Mouse (Mus musculus): ENCODE data around the gene Cox8a.

Cox8a gene

DNA sequence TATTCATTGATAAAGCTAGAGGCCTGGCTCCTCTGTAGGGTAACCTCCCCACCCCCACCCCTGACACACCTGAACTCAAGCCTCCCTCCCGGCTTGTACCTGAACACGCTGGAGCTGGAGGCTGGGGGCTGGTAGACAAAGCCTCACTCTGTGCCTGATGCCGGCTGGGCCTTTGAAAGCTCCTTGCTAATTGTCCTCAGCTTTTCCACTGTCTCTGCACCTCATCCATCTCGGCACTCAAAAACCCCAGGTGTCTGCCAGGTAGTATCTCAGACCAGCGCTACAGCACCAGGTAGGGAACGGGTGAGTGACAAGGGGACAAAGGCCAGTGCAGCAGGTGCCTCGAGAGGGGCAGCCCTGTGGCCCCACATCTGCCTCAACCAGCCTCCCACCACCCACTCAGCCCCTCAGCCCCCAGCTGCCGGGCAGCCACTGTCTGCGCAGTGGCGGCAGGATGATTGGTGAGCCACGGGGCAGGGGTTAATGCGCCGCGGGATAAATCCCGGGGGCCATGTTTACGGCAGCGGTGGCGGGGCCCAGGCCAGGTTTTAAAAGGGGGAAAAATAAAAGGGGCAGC, 31.6 kb downstream of the Cox8a start:
- no peak for DNase-seq (ENCODE audit: low spot score in 2 of 2)

DNA sequence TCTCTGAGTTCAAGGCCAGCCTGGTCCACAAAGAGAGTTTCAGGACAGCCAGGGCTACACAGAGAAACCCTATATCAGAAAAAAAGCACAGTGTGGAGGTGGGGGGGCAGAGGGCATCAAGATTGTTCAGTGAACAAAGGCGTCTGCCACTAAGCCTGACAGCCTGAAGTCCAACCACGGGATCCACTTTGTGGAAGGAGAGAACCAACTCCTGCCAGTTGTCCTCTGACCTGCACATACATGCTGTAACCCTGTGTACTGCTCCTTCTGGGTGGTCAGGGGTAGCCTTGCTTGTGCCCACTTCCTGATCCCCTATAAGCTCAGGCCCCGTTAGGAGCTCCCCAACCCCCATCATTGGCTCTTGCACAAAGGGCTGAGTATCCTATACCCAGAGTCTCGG, 32.4 kb downstream of the Cox8a start:
- DNase-seq (ENCODE audit: low spot score in 2 of 2): no peak

DNA sequence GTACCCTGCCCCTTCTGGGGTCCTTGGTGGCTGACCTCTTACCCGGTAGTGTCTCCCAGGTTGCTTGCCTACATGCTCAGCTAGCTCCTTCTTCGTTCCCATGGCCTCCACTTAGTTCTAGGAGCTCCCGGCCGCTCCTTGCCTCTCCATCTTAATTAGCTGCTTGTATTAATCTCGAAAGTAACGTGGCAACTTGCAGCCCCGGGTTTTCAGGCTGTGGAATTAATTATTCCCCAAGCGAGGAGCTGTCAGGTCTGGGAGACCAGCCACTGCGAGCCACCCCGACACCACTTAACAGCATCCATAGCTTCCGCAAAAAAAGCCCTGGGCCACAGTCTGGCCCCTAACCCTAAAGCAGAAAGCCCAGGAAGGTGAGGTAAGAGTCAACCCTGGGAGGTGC, 34.0 kb downstream of the Cox8a start:
- DNase-seq (ENCODE audit: low spot score in 2 of 2): no peak

DNA sequence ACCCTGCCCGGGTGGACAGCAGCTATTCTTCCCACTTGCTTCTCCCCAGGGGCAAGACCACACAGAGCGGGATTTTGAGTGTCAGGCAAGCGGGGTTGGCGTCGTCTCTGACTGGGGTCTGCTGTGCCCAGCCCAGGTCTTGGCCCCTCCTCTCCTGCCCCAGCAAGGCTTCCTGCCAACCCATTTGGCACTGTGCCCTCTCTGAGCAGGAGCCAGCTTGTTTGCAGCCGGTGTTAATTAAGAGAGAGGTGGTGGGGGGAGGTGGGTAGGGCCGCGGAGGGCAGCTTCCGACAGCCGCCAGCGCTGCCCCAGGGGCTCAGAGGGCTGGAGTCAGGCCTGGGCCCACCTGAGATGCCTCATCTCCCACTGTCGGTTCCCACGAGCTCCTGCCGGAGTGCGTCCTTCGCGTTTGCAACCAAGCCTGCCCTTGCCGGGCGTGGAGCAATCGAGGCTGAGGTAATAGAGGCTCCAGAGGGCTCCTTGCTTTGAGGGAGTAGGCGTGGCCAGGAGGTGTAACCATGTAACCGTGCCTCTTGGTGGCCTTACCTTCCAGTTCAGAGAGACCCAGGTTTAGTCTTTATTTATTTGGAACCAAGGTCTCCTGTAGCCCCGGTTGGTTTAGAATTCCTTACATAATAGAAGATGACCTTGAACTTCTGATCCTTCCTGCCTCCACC, 35.0 kb downstream of the Cox8a start:
- no peak for DNase-seq (ENCODE audit: low spot score in 2 of 2)

DNA sequence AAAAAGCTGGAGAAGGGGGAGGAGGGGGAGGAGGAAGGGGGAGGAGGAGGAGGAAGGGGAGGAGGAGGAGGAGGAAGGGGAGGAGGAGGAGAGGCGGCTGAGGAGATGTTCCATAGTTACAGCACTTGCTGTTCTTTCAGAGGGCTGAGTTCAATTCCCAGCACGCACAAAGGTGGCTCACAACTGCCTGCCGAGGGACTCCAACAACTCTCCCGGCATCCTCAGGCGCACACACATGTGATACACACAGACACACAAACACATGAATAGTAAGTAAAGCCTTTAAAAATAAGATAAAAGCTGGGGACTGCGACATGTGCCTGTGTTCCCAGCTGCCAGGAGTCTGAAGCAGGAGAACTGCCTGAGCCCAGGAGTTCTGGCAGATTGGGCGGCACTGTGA, 35.9 kb downstream of the Cox8a start:
- no peak for DNase-seq (ENCODE audit: low spot score in 2 of 2)

DNA sequence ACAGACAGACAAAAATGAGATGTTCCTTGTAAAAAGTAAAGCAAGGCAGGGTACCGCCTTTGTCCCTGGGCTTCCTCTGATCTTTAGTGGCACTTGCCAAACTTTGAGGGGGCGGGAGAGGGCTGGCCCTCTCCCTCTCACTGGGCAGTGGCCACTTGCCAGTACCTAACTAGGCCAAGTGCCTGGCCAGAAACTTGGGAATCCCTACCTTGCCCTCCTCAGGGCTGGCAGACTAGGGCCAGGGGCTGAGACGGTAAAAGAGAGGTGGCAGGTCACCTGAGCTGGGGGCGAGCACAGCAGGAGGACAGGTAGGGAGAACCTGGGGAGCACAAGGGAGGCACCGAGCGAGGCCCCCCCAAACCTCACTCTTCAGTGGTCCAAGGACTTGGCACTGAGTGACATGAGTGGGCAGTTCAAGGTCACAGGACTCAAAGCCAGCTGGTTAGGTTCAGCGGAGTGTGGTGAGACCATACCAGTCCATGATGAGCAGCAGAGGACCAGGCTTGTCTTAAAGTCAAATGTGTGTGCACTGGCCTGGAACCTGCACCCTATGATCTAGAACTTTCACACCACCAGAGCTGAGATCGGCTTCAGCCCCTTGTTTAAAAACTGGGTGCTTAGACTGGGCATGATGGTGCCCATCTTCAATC, 36.5 kb downstream of the Cox8a start:
- no peak for DNase-seq (ENCODE audit: low spot score in 2 of 2)

DNA sequence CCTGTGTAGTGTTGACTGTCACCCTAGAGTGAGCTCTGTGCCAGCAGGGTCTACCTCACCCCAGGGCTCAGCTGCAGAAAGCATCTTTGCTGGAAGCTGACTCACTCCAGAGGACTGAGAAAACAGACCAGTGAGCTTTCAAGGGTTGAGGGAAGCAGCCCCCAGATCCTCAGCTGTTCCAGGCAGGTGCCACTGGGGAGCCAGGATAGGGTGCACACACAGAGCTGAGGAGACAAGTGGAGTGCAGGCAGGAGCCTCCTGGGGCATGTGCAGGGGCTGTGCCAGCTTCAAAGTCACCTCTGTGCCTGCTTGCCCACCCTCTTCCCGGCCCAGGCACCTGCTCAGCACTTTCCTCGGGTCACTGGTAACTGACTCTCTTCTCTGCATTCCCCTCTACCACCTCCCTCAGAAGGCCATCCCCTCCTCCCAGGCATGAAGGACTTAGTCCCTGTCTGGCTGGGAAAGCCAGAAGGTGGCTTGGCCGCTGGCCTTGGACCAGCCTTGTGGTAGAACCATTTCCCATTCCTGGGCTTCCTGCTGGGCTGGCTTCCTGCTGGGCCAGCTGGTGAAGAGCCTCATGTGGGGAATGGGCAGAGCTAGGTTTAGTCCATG, 38.5 kb downstream of the Cox8a start:
- DNase-seq (ENCODE audit: low spot score in 2 of 2): no peak

DNA sequence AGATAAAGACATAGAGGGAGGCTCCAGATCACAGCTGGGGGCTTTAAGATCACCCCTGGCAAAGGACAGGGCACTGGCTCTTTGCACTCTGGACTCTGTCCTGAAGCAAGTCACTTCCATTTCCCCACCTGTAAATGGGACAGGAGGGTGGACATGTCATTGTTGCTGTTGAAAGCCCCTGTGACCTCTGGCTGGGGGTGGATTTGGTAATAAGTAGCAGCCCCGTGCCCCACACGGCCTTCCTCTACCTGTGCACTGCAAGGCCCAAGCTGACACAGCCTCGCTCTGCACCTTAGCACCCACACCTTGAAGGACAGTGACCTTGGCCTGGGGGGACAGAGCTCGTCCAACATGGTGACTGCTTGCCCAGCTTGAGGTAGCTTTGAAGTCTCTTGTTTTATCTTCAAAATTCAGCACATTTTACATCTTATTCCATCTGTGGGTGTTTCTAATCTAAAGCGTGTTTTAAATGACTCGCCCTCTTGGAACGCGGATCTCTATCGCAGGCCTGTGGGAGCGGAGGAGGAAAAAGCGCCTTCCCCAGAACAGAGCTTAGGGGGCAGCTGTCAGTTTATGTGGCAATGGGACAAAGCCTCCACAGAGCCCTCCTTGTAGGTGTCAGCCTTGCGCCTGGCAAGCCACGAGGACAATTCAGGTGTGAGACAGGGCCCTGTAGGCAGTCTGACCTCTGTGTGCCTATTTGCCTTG, 39.5 kb downstream of the Cox8a start:
- DNase-seq (ENCODE audit: low spot score in 2 of 2): no peak

DNA sequence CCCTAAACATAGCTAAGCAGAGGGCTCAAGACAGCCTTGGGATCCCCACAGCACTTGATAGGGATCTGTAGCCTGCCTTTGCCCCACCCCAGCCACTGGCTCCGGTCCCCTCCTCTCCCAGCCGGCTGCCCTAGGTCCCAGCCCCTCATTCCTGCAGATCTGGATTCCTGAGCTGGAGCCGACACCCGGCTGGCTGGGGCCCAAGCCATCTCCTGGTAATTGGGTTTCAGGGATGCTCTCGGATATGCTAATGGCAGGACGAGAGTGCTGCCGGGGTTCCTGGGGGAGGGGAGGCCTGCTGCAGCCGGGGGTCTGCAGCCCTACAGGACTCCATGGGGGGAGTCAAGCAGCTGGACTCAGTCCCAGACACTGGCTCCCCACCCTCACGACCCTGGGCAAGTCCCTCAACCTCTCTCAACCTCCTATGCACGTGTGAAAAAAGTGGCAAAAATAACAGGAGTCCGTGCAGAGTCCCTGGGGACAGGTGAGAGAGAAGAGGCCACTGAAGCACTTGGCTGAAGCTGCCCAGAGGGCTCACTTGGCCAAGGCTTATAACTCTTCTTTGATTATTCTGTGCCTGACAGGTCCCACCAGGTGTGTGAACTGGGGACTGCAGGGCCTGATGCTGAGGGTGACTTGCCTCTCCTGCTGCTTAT, 41.2 kb downstream of the Cox8a start:
- no peak for DNase-seq (ENCODE audit: low spot score in 2 of 2)

DNA sequence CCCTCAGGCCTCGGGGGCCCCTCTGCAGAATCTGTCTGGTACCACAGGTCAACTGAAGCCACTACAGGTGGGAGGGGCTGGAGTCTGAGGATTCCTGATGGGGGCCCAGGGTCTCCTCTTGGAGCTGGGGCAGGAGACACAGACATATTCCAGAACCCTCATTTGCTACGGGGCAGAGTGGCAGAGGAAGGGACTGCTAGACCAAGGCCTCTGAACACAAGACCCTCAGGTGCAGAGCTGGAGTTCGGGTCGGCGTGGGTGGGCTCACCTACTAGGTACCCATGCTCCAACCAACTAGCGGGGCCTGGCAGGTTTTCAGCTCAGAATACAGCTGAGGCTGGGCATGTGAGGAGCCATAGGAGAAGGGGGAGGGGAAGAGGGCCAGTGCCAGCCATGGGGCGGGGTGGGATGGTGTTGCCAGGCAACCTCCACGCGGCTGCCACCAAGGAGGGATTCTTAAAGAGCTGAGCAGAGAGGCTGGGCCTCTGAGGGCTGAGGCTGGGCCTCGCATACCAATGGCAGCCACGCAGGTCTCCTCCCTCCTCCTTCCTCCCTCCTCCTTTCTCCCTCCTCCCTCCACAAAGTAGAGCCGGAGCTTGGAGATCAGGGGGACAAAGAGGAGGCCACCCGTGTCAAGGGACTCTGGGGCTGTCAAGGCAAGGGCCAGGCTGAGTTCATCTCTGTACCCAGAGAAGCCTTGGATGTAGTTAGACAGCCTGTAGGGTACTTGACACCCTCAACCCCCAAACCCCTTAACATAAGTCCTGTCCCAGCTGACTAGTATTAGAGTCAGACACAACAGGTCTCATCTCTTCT, 45.2 kb downstream of the Cox8a start:
- no peak for DNase-seq (ENCODE audit: low spot score in 2 of 2)

DNA sequence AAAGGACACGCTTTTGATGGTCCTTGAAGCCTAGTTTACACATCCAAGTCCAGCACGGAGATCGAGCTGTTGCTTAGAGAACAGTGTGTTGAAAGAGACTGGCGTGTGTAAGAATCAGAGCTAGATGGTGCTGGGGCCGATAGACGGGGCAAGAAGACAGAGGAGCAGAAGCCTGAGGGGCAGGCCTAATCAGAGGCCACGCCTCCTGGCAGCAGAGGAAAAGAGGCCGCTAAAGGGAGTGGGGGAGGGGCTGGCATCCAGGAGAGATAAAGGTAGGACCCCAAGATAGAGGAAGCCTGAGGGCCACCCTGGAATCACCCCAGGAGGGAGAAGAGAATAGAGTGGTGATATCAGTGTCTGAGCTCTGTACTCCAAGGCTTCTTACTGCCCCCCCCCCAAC, 46.0 kb downstream of the Cox8a start:
- DNase-seq (ENCODE audit: low spot score in 2 of 2): no peak

DNA sequence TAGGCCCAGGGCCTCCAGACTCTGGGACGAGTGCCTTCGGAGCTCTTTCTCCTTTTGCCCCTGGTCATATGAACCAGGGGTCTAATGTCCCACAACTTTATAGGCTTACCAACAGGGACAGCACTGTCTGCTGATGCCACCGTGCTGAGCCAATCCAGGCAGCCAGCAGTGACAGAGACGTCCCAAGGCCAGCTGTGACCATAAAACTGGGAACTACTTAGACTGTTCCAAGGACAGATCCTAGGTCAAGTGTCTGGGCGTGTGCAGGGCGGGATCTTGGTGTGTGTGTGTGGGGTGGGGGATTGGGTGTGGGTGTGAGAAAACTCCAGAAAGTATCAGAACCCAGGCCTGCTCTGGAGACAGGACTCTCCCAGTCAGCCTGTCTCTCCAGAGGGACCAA, 46.5 kb downstream of the Cox8a start:
- DNase-seq (ENCODE audit: low spot score in 2 of 2): no peak

DNA sequence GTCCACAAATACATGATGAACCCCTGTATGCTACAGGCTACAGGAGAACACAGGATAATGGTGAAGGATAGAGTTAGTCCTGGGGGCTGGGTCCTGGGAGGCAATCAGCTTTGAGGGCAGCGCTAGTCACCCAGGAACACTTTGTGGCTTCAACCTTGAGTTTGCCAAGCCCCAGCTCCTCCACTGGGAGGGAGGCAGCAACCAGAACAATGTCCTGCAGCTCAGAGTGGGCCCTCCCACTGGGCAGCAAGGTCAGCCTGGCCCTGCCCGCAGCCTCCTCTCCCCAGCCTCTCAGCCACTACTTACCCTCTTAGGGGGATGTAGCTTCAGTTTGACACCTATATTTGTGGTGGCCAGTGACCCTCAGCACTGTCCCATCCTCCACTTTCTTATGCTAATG, 49.0 kb downstream of the Cox8a start:
- DNase-seq (ENCODE audit: low spot score in 2 of 2): no peak

DNA sequence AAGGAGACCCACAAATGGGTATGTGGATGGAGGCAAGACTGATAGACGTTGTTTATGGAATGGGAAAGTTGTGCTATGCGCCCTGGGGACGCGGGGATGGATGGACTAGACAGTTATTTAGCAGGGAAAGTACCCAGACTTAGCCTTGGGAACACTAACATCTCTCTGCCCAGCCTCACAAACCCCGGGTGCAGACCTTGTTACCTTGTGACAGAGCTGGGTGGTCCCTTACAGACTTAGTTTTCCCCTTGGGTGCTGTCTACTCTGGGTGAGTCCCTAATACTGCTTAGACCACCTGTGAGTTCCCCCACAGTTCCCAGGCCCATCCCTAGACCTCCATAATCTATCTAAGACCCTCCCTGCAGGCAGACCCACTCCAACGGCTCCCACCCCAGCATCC, 50.6 kb downstream of the Cox8a start:
- DNase-seq (ENCODE audit: low spot score in 2 of 2): no peak

DNA sequence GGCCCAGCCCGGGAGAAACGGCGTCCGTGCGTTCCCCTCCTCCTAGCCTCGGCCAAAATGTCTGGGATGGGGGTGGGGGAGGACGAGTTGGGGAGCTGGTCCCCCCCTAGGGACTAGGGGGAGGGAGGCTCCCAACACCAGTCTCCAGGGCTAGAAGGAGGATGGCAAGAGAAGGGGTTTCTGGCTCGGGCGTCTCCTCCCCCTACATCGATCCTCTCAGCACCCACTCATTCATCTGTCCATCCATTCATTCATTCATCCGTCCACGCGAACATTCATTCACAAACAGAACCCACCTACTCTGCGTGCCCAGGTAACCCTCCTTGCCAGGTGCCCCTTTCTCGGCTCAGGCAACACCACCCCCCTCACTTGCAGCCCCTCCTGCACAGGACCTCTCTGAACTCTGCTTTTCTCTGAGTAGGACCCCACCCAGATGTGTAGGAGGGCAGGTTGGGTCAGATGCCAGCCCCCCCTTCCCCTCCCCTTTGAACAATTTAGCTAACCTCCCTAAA, 51.2 kb downstream of the Cox8a start:
- no peak for DNase-seq (ENCODE audit: low spot score in 2 of 2)

DNA sequence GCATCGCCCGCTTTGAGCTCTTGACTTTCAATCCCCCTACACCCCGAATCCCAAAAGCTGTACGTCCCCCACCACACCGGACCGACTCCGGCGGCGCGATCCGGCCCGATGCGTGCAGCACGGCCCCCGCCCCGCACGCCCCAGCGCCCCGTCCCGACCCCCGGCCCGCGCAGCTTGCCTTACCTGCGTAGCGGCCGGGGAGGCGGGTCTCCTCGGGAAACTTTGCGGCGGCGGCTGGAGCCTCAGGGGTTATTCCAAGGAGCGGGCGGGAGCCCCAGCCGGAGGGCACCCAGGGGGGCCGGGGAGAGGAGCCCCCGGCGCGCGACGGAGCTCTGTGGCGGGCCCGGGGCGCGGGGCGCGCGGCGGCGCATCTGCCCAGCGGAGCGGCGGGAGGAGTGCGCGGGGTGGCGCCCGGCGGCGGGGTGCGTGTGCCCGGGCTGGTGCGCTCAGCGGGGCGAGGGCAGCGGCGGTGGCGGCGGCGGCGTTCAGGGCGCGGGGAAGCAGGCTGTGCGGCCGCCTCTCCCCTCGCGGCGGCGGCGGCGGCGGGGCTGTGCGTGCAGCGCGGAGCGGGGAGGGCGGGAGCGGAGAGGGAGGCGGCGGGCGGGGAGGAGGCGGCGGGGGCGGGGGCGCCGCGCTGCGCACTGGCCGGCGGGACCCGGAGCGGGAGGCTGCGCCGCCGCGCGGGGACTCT, 51.8 kb downstream of the Cox8a start:
- DNase-seq (ENCODE audit: low spot score in 2 of 2): no peak

All from heart, adult 9 months (tissue).